Mouse (Mus musculus): Measurements from ENCODE around the gene Hoxa3. TPM values are rescaled to one million over a fixed set of nuclear protein-coding genes. Genes with fewer than 3 reads are reported as not detected.

Hoxa3 gene
- polyA plus RNA-seq, 1 experiment from 2014 or later: 0.24 TPM

- no peaks in the 10 kb centered on the region for H3K36me3 ChIP-seq
- ATAC-seq (ENCODE audit: low read depth): no peak
- no peak for DNase-seq
- no peaks in the 10 kb centered on the region for H3K9me3 ChIP-seq (replicated peaks)
- WGBS (ENCODE audit: insufficient replicate concordance): 18% methylated on average over 3 of the region's 3 CpGs
- H3K4me3 ChIP-seq (replicated peaks): no peak overlapping the region
- no peak overlapping the region for H3K4me2 ChIP-seq
- H3K27ac ChIP-seq: no peak overlapping the region
- peaks cover 15% of the 10 kb centered on the region for H3K4me1 ChIP-seq (replicated peaks)
- H3K27me3 ChIP-seq: peaks cover 100% of the 10 kb centered on the region
- no peak overlapping the region for H3K9ac ChIP-seq
Observed at GRCm38 (mm10) chr6:52215070-52215469, 1.9 kb upstream of the Hoxa3 start.

DNA sequence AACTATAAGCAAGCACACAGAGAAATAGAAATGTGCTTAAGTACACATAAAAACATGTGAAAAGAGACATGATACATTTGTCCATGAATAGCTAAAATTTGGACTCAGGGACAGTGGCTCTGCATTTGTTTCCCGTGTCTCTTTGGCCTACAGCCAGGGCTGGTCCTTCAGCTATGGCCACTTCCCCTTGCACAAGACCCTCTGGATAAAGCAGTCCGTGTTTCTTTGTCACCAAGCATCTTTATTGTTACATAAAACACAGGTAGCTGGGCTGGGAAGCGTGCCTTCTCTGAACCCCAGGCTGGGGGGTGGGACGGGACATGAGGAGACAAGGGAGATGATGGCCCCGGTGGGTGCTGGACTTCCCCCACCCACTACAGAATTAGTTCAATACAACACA, 1.1 kb upstream of the Hoxa3 start:
- Histone ChIP-seq H3K27me3 (peaks cover 100% of the 10 kb centered on the region), H3K9ac (no peak overlapping the region), H3K4me1 (replicated peaks) (peaks cover 15% of the 10 kb centered on the region), H3K27ac (no peak overlapping the region), H3K36me3 (no peaks in the 10 kb centered on the region), H3K9me3 (replicated peaks) (no peaks in the 10 kb centered on the region), H3K4me2 (no peak overlapping the region), H3K4me3 (replicated peaks) (no peak overlapping the region)
- ATAC-seq (ENCODE audit: low read depth) (no peak), DNase-seq (no peak)
- 20% methylated on average over 5 of the region's 5 CpGs for WGBS (ENCODE audit: insufficient replicate concordance)

DNA sequence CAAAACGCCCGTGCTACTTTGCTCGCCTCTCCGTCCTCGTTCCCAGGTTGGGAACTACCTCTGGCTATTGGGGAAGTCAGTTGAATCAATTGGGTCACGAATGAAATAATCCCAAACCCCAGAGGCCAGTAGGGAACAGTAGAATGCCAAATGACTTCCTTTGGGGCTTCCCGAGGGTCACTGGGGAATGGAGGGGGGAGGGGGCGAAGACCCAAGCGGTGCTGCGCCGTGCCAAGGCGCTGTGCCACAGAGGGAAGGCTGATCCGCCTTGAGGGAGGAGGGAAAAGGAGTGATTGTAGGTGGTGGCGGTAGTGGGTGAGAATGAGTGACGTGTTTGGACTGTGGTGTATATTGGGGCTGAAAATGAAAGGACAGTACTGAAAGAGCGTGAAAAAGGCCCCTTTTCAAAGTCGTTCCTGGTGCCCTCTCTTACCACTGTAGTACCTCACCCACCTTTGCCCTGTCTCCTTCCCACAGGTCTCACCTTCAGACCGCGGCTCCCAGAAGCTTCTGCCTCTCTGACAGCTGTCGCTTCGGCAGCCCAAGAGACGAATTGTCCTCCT, 499 bp downstream of the Hoxa3 start:
- ATAC-seq (ENCODE audit: low read depth): no peak
- Histone ChIP-seq H3K27ac (no peak overlapping the region), H3K4me3 (replicated peaks) (peak overlapping the region; percentile 36), H3K4me1 (replicated peaks) (peaks cover 14% of the 10 kb centered on the region), H3K4me2 (peak overlapping the region; percentile 48), H3K9ac (no peak overlapping the region), H3K27me3 (peaks cover 100% of the 10 kb centered on the region), H3K9me3 (replicated peaks) (no peaks in the 10 kb centered on the region), H3K36me3 (no peaks in the 10 kb centered on the region)
- 2% methylated on average over 20 of the region's 22 CpGs for WGBS (ENCODE audit: insufficient replicate concordance)
- DNase-seq: no peak

GRCm38 (mm10) chr6:52211961-52212360, 1.2 kb downstream of the Hoxa3 start:
- Histone ChIP-seq H3K4me1 (replicated peaks) (peaks cover 7% of the 10 kb centered on the region), H3K4me3 (replicated peaks) (peak overlapping the region; percentile 36), H3K27ac (no peak overlapping the region), H3K9me3 (replicated peaks) (no peaks in the 10 kb centered on the region), H3K36me3 (no peaks in the 10 kb centered on the region), H3K4me2 (peak overlapping the region; percentile 48), H3K27me3 (peaks cover 100% of the 10 kb centered on the region), H3K9ac (no peak overlapping the region)
- no peak for ATAC-seq (ENCODE audit: low read depth)
- WGBS (ENCODE audit: insufficient replicate concordance): 4% methylated on average over 13 of the region's 13 CpGs
- no peak for DNase-seq

- H3K9ac ChIP-seq: no peak overlapping the region
- ATAC-seq (ENCODE audit: low read depth): no peak
- H3K36me3 ChIP-seq: no peaks in the 10 kb centered on the region
- H3K4me2 ChIP-seq: peak overlapping the region; percentile 48
- H3K9me3 ChIP-seq (replicated peaks): no peaks in the 10 kb centered on the region
- 2% methylated on average over 37 of the region's 37 CpGs for WGBS (ENCODE audit: insufficient replicate concordance)
- H3K4me1 ChIP-seq (replicated peaks): peaks cover 5% of the 10 kb centered on the region; the same call in 1 of the 2 replicates
- peaks cover 100% of the 10 kb centered on the region for H3K27me3 ChIP-seq
- H3K27ac ChIP-seq: no peak overlapping the region
- H3K4me3 ChIP-seq (replicated peaks): peak overlapping the region; percentile 36; the same call in 1 of the 2 replicates
- peak; percentile 28 for DNase-seq
Observed at GRCm38 (mm10) chr6:52211170-52211935, 1.8 kb downstream of the Hoxa3 start.

DNA sequence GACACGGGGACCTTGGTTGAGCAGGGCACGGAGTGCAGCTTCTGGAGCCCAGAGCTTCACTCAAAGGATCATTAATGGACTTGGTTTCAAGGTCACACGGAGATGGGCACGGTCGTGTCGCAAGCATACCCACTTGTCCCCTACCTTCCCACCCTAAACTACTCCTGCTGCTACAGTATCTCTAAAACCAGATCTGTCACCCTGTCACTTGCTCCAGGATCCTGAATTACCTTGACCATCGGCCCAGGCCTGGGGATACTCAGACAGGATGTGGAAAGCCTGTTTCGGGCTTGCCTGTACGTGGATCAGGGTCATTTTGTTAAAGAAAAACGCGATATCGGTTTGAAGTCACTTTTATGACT, 3.5 kb downstream of the Hoxa3 start:
- Histone ChIP-seq H3K4me2 (no peak overlapping the region), H3K4me1 (replicated peaks) (peaks cover 5% of the 10 kb centered on the region; the same call in 1 of the 2 replicates), H3K27ac (no peak overlapping the region), H3K4me3 (replicated peaks) (no peak overlapping the region), H3K9ac (no peak overlapping the region), H3K27me3 (peaks cover 100% of the 10 kb centered on the region), H3K36me3 (no peaks in the 10 kb centered on the region), H3K9me3 (replicated peaks) (no peaks in the 10 kb centered on the region)
- DNase-seq (no peak), ATAC-seq (ENCODE audit: low read depth) (no peak)
- WGBS (ENCODE audit: insufficient replicate concordance): 12% methylated on average over 12 of the region's 12 CpGs

DNA sequence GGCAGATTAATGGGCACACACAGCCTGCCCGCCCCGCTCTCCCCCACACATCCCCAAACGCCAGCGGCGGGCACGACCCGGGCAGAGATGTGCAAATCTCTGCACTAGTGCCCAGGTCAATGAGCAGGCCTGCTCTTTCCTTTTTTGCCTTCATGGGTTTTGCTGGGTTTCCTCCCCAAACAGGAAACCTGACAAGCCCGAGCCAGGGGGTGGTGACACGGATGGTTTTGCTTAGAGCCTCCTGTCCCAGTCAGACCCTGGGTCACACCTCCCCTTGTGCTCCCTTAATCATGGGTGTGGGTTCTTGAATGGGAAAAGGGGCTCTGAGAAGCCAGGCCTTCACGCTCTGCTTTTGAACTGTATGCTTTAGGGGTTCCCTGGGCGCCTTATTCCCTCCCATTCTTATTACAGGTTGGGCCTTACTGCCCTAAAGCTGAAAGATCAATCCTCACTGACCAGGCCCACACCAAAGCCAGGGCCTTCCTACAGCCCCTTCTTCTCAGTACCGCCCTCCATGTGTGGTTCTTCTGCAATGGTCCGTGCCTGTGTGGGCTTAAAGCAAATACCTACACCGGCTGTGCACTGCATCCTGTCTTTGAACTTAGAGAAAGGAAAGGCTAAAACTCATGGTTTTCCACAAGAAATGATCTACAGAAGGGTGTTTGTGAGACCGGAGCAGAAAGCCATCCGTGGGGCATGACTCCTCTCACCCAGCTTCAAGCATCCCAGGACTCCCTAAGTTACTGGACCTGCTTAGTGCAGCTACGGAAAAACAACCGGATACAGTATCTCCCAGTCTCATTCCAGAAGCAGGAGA, 4.1 kb downstream of the Hoxa3 start:
- Histone ChIP-seq H3K27me3 (peaks cover 100% of the 10 kb centered on the region), H3K36me3 (no peaks in the 10 kb centered on the region), H3K9ac (no peak overlapping the region), H3K4me3 (replicated peaks) (peak overlapping the region; percentile 18; the same call in 1 of the 2 replicates), H3K27ac (no peak overlapping the region), H3K9me3 (replicated peaks) (no peaks in the 10 kb centered on the region), H3K4me1 (replicated peaks) (peaks cover 10% of the 10 kb centered on the region; the same call in 1 of the 2 replicates), H3K4me2 (peak overlapping the region; percentile 29)
- ATAC-seq (ENCODE audit: low read depth) (no peak), DNase-seq (no peak)
- 5% methylated on average over 18 of the region's 18 CpGs for WGBS (ENCODE audit: insufficient replicate concordance)

- ATAC-seq (ENCODE audit: low read depth) (no peak), DNase-seq (no peak)
- no peak within 1 kb of the TSS for H3K27ac ChIP-seq
- H3K4me1 ChIP-seq (replicated peaks): peaks cover 12% of the 10 kb centered on the region; the same call in 1 of the 2 replicates
- peak within 1 kb of the TSS; percentile 18; the same call in 1 of the 2 replicates for H3K4me3 ChIP-seq (replicated peaks)
- H3K4me2 ChIP-seq: peak within 1 kb of the TSS; percentile 29
- WGBS (ENCODE audit: insufficient replicate concordance): 6% methylated on average over 43 of the region's 47 CpGs
- H3K36me3 ChIP-seq: no peaks in the 10 kb centered on the region
- no peak within 1 kb of the TSS for H3K9ac ChIP-seq
- peaks cover 100% of the 10 kb centered on the region for H3K27me3 ChIP-seq
- no peaks in the 10 kb centered on the region for H3K9me3 ChIP-seq (replicated peaks)
Observed at GRCm38 (mm10) chr6:52208072-52208867, 4.9 kb downstream of the Hoxa3 start, which contains the start of gene Hoxa6. Gene Hoxa6, minus strand, starts transcription at chr6:52208722.

- Histone ChIP-seq H3K4me1 (replicated peaks) (peaks cover 12% of the 10 kb centered on the region; the same call in 1 of the 2 replicates), H3K27me3 (peaks cover 100% of the 10 kb centered on the region), H3K4me3 (replicated peaks) (no peak overlapping the region), H3K9ac (no peak overlapping the region), H3K36me3 (no peaks in the 10 kb centered on the region), H3K4me2 (no peak overlapping the region), H3K9me3 (replicated peaks) (no peaks in the 10 kb centered on the region), H3K27ac (no peak overlapping the region)
- DNase-seq (no peak), ATAC-seq (ENCODE audit: low read depth) (no peak)
Observed at GRCm38 (mm10) chr6:52207684-52207976, 5.5 kb downstream of the Hoxa3 start.

- ATAC-seq (ENCODE audit: low read depth) (no peak), DNase-seq (no peak)
- Histone ChIP-seq H3K36me3 (no peaks in the 10 kb centered on the region), H3K9me3 (replicated peaks) (no peaks in the 10 kb centered on the region), H3K27me3 (peaks cover 100% of the 10 kb centered on the region), H3K4me1 (replicated peaks) (peaks cover 11% of the 10 kb centered on the region; the same call in 1 of the 2 replicates), H3K27ac (no peak overlapping the region), H3K9ac (no peak overlapping the region), H3K4me3 (replicated peaks) (no peak overlapping the region), H3K4me2 (no peak overlapping the region)
- 18% methylated on average over 4 of the region's 4 CpGs for WGBS (ENCODE audit: insufficient replicate concordance)
Observed at GRCm38 (mm10) chr6:52206882-52207683, 6.1 kb downstream of the Hoxa3 start.
